1 mouse cellular context compared by ENCODE assay signal in genomic region chr9:92252718-92253117, GRCm38 (mm10).
A peak's percentile ranks its signal among the peaks of the same experiment; 100 is the strongest.
TF ChIP-seq lines count a peak whose summit lies in the region.

No protein-coding gene starts in this region.

TF ChIP-seq in CH12.LX, 34 proteins besides CTCF, POLR2A, EP300 and RAD21 (continued from another document):
- TF ChIP-seq IRF4 (IDR thresholded peaks at IDR 0.05; ENCODE audit: low read depth, low read length) (peak; percentile 56; the same call in 1 of the 2 replicates), JUND (conservative IDR thresholded peaks at IDR 0.05; ENCODE audit: low read depth, low read length) (no peak), BHLHE40 (IDR thresholded peaks at IDR 0.05; ENCODE audit: low read depth, low read length) (peak; percentile 64; the same call in 1 of the 2 replicates), CHD1 (IDR thresholded peaks at IDR 0.05; ENCODE audit: low read depth, low read length) (peak; percentile 93; the same call in 1 of the 2 replicates), PAX5 (IDR thresholded peaks at IDR 0.05; ENCODE audit: low read length) (no peak), GABPA (IDR thresholded peaks at IDR 0.05; ENCODE audit: insufficient replicate concordance, low read depth, low read length) (no peak), ETS1 (conservative IDR thresholded peaks at IDR 0.05; ENCODE audit: low read depth, low read length) (peak; percentile 83)
